Mouse (Mus musculus): Measurements from ENCODE around the gene Tmem248.

GRCm38 (mm10) chr5:130239856-130240255, 23.0 kb downstream of the Tmem248 start:
- TF ChIP-seq CTCF (conservative IDR thresholded peaks at IDR 0.05; ENCODE audit: insufficient read depth, insufficient read length, low read depth, low read length), result no peak
- no peak for TF ChIP-seq POLR2A (IDR thresholded peaks at IDR 0.05; ENCODE audit: low read depth, low read length)
